Mouse (Mus musculus) left cerebral cortex, postnatal 36 days (tissue): Measurements from ENCODE around the gene Stip1. TPM values are rescaled to one million over a fixed set of nuclear protein-coding genes. Genes with fewer than 3 reads are reported as not detected.
"Not testable (repeated sequence)": the region's sequence is repeated elsewhere in the genome, so short reads cannot be mapped to it uniquely, and the experiment has no call there.

Experiments used
- DNase-seq, 2 experiments: peaks; one replicate each; pipeline ENCODE4 v3.0.0; 2021 to 2022; ENCODE audit warnings: low spot score in 2 of 2, mixed read lengths in 1 of 2
- intact Hi-C: fragments of 180-260 bp; cut with DNase I; formaldehyde crosslinking; loops from one replicate; pipeline ENCODE4 v1.15.1; 2025
- total RNA-seq, 2 experiments: library from RNA; stranded (reverse); gene quantifications; 2 replicates each; pipeline ENCODE4 v1.2.3; 2021

Stip1 gene
- total RNA-seq, 2 experiments from 2014 or later, result 179 to 201 TPM

DNA sequence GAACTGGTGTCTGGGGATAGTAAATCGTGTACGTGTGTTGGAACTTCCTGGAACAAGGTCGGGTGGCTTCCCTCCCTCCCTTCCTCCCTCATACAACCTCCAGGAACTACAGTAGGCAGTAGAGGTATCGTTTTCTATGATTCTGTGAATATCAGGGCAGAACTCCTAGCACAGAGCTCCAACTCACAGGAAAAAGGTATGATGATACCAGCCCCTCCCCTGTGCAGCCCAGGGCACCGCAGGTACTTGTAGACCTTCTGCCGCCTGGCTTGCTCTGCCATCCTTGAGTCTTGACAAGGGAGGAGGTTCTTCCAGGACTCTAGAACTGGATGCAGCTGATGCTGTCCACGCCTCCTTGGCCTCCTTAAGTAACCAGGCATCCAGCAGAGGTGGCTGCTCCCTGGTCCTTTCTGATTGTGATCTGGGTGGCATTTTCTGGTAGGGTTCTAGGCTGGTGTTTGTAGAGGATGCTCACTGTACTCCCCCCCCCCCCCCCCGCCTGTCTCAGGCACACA is 27.1 kb upstream of the Stip1 start:
- intact Hi-C loops, result loop anchor here (10.0 kb wide), 1 partner anchor 348 kb away; the partner anchor contains the start of gene 2700081O15Rik
- DNase-seq, result no peak

DNA sequence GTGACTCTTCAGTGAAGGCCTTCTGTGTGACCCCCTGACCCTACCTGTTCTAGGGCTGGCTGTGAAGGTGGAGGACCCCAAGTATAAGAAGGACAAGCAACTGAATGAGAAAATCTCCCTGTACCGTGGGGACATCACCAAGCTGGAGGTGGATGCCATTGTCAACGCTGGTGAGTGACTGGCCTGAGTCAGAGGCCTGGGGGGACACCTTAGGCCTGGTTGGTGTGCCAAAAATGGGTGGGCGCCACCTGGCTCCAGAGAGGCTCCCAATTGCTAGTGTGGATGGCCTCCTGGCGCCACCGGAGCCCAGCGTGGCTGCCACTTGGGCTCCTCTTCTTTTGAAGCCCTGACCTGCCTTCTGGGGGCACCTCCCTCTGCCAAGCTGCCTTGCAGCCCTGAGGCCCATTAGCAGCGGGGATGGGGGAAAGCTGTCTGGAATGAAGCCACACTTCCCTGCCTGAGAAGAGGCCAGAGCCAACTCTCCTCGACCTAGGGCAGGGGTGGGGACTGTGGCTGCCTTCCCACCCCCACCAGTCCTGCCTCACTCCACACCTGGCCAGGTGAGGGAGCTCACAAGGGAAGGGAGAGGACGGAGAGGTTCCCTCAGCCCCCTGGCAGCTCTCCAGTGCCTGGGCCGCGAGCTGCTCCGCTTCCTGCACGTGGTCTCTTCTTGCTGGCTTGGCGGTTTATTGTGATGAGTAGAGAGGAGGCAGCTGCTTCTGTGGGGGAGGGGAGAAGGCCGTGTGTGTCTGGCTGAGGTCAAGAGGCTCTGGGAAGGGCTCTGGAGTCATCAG is 26.5 kb upstream of the Stip1 start:
- no peak for DNase-seq
- intact Hi-C loops, result loop anchor here (10.0 kb wide), 1 partner anchor 349 kb away; the partner anchor contains the start of gene 2700081O15Rik

GRCm38 (mm10) chr19:7064571-7064970 is 24.8 kb upstream of the Stip1 start:
- DNase-seq, result peak; percentile 76 to 78
- intact Hi-C loops, result loop anchor here (1.0 to 10.0 kb wide), 2 partner anchors 132 to 350 kb away; partner anchors contain the start of gene 2700081O15Rik

DNA sequence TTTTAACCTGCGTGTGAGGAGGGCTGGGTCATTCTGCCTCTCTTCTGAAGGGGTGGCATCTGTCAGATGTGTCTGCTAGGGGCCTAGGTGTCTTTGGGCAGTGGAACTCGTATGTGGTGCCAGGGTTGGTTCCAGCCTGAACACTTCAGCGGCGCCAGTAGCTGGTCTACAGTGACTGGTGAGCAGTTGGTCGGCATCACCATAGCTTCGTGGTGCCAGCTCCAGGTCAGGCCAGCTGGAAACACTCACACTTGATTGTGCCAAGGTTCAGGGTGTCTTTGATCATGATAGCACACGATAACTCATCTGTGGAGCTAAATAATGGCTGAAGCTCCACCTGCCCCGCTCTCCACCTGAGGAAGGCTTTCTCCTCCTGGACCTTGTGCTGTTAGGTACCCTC is 23.1 kb upstream of the Stip1 start:
- DNase-seq, result no peak
- intact Hi-C loops, result loop anchor here (10.0 kb wide), 1 partner anchor 352 kb away; the partner anchor contains the start of gene 2700081O15Rik

- no peak for DNase-seq
- intact Hi-C loops, result loop anchor here (10.0 kb wide), 1 partner anchor 353 kb away; the partner anchor contains the start of gene 2700081O15Rik
Observed at GRCm38 (mm10) chr19:7062110-7062509, 22.3 kb upstream of the Stip1 start.

GRCm38 (mm10) chr19:7058541-7058940 is 18.8 kb upstream of the Stip1 start:
- intact Hi-C loops, result loop anchor here (10.0 kb wide), 1 partner anchor 286 kb away; the partner anchor contains the start of gene Mark2
- no peak for DNase-seq

DNA sequence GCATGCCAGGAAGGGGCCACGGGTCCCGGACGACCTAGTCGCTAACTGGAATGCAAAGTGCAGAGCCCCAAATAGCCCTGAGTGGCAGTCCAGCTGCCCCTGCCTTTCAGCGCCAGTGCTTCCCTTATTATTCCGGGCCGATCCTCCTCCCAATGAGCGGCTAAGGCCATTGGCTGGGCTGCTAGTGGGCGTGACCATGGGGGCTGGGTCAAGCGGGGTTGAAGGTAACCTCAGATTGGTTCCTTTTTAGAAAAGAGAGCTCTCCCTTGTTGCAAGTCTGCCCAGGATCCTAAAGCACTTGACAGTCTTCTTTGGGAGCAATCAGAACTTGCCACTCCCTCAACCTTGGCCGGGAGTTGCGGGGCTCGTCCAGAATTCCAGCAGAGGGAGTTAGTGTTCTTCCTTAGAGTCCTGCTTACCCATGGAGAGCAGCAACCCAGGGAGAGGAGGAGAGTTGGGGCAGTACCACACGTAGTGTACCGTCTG is 18.0 kb upstream of the Stip1 start:
- peak; percentile 72 for DNase-seq
- intact Hi-C loops, result loop anchor here (10.0 kb wide), 1 partner anchor 287 kb away; the partner anchor contains the start of gene Mark2

- intact Hi-C loops, result loop anchor here (10.0 kb wide), 1 partner anchor 288 kb away; the partner anchor contains the start of gene Mark2
Observed at GRCm38 (mm10) chr19:7057126-7057721, 17.5 kb upstream of the Stip1 start.

GRCm38 (mm10) chr19:7056248-7057087 is 16.7 kb upstream of the Stip1 start, which contains the start of gene Macrod1:
TSS of gene Macrod1 (plus strand) at chr19:7056810.
- intact Hi-C loops, result loop anchor here (10.0 kb wide), 1 partner anchor 288 kb away; the partner anchor contains the start of gene Mark2
- DNase-seq, result peak; percentile 88

More at GRCm38 (mm10) chr19:7057126-7057721, 17.5 kb upstream of the Stip1 start:
- no peak for DNase-seq

- no peak for DNase-seq
- intact Hi-C loops, result loop anchor here (10.0 kb wide), 1 partner anchor 290 kb away; the partner anchor contains the start of gene Mark2
Observed at GRCm38 (mm10) chr19:7055173-7055572, 15.4 kb upstream of the Stip1 start.

DNA sequence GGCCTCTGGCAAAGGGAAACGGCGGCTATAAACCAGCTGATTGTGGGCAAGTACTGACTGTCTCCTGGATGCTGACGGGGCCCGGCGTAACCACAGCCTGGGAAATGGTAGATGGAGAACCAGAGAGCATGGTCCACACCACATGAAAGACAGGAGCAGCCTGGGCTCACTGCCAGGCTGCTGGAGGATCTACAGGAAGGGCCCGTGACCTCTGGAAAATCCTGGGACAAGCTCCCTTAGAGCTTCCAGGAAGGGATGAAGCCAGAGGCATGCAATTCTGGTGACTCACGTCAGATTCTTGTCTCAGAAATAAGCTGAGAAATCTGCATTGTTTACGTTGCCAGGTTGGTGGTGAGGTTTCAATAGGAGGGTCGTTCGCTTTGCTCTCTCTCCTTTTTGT is 15.0 kb upstream of the Stip1 start:
- DNase-seq, result no peak
- intact Hi-C loops, result loop anchor here (10.0 kb wide), 1 partner anchor 290 kb away; the partner anchor contains the start of gene Mark2

DNA sequence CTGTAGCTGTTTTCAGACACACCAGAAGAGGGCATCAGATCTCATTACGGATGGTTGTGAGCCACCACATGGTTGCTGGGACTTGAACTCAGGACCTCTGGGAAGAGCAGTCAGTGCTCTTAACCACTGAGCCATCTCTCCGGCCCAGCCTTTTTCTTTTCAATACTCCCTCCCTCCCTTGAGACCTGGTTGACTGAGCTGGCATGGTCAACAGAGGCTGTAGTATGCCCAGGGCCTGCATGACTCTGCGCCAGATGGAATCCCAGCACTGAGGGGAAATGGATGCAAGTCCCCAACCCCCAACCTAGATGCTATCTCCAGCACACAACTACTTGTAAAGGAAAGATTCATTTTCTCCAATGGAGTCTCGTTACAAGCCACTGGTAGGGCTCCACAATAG is 13.6 kb upstream of the Stip1 start:
- intact Hi-C loops, result loop anchor here (10.0 kb wide), 1 partner anchor 291 kb away; the partner anchor contains the start of gene Mark2
- DNase-seq, result not testable (repeated sequence)

GRCm38 (mm10) chr19:7044706-7045105 is 4.9 kb upstream of the Stip1 start:
- intact Hi-C loops, result no loop called here
- DNase-seq, result no peak

DNA sequence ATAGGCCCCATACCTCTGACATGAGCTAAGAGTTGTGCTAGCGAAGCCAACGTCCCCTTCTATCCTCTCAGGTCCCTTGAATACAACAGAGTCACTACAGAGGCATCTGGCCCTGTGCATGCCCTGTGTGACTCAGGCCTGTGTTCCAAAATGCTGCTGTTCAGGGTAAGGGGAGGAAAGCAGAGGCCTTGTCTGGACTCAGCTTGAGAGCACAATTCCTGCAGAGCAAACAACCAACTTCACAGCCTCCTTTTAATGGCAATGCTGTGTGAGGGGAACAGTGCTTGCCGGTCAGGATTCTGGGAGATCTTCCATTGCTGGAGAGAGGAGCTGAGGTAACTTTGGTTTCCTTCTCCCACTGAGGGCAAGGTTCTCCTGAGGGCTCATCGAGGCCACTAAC is 4.5 kb upstream of the Stip1 start:
- no peak for DNase-seq
- intact Hi-C loops, result no loop called here

- no peak for DNase-seq
- intact Hi-C loops, result no loop called here
Observed at GRCm38 (mm10) chr19:7041171-7041570, 1.4 kb upstream of the Stip1 start.

- intact Hi-C loops, result no loop called here
Observed at GRCm38 (mm10) chr19:7040637-7041130, 917 bp upstream of the Stip1 start.

DNA sequence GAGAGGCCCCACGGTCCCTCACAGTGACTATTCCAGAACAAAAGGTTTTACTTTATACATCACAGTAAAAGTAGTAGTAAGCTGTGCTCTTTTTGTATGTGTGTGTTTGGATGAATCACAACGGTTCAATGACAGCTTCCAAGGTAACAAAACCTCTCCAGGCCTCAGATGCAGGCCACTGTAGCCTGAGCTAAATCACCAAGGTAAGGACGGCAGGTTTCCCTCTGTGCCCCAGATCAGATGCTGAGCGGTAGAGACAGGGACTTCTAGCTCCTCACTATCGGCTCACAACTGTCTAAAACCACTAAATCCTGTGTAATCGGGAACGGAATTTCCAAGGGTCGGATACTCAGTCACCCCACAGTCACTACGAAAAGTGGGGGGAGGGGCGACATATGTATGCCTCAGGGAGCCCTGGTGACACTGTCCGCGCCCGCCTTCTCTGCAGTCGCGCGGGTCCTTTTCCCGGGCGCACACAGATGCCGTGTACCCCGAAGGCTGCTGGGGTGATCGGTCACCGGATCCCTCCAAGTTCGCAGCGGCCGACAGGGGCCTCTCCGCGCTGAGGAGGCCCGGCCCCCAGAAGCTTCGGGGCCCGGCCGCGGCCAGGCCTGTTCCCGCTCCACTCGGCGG is 563 bp downstream of the Stip1 start:
- intact Hi-C loops, result no loop called here
- peak in 1 of 2 experiments; percentile 57 for DNase-seq

More at GRCm38 (mm10) chr19:7040637-7041130, 917 bp upstream of the Stip1 start:
- DNase-seq, result no peak

GRCm38 (mm10) chr19:7034006-7034405 is 5.8 kb downstream of the Stip1 start:
- intact Hi-C loops, result no loop called here
- no peak for DNase-seq
